Mouse (Mus musculus): ENCODE data around the gene Grb10.

GRCm38 (mm10) chr11:12035324-12035723, 3.2 kb downstream of the Grb10 start:
- TF ChIP-seq CTCF (IDR thresholded peaks at IDR 0.05; ENCODE audit: extremely low read depth, insufficient read depth, insufficient read length, insufficient replicate concordance) (no peak), POLR2A (IDR thresholded peaks at IDR 0.05; ENCODE audit: low read depth, low read length) (no peak)
